Mouse (Mus musculus): ENCODE data around the gene Lipe.

Lipe gene

DNA sequence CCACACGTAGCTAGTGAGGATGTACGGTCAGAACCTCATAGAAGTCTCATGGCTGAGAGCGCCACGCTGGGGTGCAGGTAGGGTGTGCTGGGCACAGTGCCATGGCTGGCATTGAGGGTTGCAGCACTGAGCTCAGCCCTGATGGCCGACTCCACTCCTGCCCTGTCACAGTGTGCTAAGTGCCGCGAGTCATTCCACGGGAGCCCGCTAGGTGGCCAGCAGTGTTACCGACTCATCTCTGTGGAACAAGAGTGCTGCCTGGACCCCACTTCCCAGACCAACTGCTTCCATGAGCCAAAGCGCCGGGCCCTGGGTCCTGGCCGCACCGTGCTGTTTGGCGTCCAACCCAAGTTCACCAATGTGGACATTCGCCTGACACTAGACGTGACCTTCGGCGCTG, 35.4 kb downstream of the Lipe start:
- no peak for DNase-seq (ENCODE audit: low spot score)

DNA sequence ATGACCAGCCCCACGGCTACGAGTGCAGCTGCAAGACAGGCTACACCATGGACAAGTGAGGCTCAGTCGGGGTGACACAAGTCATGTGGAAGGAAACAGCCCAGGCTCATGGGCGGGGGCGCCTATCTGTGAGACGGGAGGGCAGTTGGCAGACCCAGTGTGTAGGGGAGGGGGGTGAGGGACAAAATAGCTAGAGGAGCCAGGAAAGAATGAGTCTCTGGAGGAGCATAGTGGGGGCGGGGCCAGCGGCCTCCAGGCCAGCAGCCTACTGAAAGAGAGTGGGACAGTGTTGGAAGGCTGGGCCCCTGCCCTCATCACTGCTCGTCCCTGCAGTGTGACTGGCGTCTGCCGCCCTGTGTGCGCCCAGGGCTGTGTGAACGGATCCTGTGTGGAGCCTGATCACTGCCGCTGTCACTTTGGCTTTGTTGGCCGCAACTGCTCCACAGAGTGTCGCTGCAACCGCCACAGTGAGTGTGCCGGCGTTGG, 39.7 kb downstream of the Lipe start:
- no peak for DNase-seq (ENCODE audit: low spot score)

DNA sequence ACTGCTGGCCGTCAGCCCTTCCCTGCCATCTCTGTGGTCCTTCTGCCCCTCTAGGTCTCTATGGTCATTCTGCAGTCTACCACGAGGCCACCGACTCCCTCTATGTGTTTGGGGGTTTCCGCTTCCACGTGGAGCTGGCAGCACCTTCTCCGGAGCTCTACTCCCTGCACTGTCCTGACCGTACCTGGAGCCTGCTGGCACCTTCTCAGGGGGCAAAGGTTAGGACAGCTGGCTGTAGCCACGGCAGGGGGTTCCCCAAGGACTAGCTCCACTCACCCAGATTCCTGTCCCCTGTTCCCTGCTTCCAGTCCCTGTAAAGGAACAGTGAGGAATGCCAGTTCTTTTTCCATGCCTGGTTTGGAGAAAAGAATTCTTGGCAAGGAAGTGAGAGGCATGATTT, 49.6 kb downstream of the Lipe start:
- no peak for DNase-seq (ENCODE audit: low spot score)

DNA sequence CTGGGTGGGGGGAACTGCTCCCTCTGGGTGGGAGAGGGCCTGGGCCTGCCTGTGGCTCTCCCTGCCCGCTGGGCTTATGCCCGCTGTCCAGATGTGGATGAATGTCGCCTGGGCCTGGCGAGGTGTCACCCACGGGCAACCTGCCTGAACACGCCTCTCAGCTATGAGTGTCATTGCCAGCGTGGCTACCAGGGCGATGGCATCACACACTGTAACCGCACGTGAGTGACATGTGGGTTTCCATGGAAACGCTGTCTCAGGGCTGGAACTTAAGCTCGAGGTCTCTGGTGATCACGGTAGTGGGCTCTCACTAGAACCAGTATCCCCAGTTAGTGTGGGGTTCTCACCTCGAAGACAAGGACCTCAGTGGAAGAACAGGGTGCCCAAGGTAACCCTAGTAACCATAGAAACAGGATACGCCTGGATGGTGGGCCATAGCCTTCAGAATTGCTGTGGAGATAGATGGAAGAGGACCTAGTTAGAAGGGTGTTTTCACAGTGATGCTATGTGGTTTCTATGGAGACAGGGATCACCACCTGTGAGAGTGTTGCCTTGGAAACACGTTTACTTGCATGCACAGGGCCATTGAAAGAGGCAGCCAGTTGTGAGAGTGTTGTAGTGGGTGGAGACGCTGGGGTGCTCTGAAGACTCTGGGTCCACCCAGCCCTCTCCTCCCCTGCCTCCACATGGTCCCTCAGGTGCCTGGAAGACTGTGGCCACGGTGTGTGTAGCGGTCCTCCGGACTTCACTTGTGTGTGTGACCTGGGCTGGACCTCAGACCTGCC, 57.3 kb downstream of the Lipe start:
- DNase-seq (ENCODE audit: low spot score), result no peak

- DNase-seq (ENCODE audit: low spot score), result no peak
Measured at GRCm38 (mm10) chr7:25339329-25339728, 59.2 kb downstream of the Lipe start.

DNA sequence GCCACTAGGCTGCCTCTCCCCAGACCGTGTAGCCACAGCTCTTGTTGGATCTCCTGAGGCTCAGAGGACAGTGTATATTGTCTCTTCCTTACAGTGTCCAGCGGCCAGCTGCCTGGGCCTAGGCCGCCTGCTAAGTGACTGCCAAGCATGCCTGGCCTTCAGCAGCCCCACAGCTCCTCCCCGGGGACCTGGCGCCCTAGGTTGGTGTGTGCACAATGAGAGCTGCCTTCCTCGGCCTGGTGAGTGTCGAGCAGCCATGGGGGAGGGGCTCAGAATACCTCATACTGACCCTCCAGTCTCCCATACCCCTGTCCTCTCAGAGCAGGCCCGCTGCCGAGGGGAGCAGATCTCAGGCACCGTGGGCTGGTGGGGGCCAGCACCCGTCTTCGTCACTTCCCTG, 64.0 kb downstream of the Lipe start:
- no peak for DNase-seq (ENCODE audit: low spot score)

GRCm38 (mm10) chr7:25333596-25334307, 64.8 kb downstream of the Lipe start:
- DNase-seq (ENCODE audit: low spot score), result peak; percentile 64

All from T-cell, adult 2 months (primary cell).